Mouse (Mus musculus) liver, adult 2 months (tissue): Measurements from ENCODE around the gene Bpifc.

Experiments used
- CTCF ChIP-seq: fragments of 200-500 bp; IDR thresholded peaks from 2 replicates; pipeline ENCODE4 v1.5.1; 2011; ENCODE audit warnings: low read depth, low read length, control low read depth
- POLR2A ChIP-seq: fragments of 200-500 bp; IDR thresholded peaks from 2 replicates; pipeline ENCODE4 v1.6.1; 2011; ENCODE audit warnings: low read length, control low read depth; ENCODE audit not compliant: insufficient read depth; ENCODE audit errors: extremely low read depth

DNA sequence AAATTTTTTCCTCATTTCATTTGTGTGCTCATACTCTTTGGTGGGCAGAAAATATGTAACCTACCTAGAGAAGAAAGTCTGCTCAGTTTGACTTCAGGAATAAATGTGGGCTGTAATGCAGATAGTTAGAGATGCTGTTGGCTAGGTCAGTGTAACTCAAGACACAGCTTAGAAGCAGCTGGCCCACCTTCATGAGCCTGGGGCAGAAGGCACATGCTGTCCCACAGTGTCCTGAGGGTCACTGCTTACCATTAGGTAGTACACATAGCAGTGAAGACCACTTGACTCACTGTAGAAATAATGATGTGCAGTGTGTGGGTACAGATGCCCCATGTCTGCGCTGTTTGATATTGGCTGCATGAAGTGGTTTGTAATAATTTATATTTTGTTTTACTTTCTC lies 34.7 kb upstream of the Bpifc start:
- no peak for TF ChIP-seq POLR2A
- TF ChIP-seq CTCF = no peak
